Mouse (Mus musculus): ENCODE data around the gene Man1c1. TPM values are rescaled to one million over a fixed set of nuclear protein-coding genes. Genes with fewer than 3 reads are reported as not detected.

Man1c1 gene
- total and polyA plus RNA-seq, 2 experiments from 2014 or later = 2.4 to 9.9 TPM

GRCm38 (mm10) chr4:134677556-134678508 lies 26.3 kb downstream of the Man1c1 start:
- DNase-seq (peak; percentile 85), ATAC-seq (peak; percentile 79)
- Histone ChIP-seq H3K9ac (no peak overlapping the region), H3K36me3 (ENCODE audit: insufficient read depth) (no peaks in the 10 kb centered on the region), H3K27me3 (ENCODE audit: insufficient read depth, low read length) (no peaks in the 10 kb centered on the region), H3K9me3 (ENCODE audit: low read length) (no peaks in the 10 kb centered on the region), H3K4me1 (ENCODE audit: insufficient read depth) (peaks cover 27% of the 10 kb centered on the region), H3K4me2 (ENCODE audit: low read depth) (0 out of 2 replicates have a peak overlapping the region, but pooled peaks have one; percentile 13), H3K4me3 (ENCODE audit: low read depth, low read length) (no peak overlapping the region), H3K27ac (ENCODE audit: low read depth, low read length) (peak overlapping the region; percentile 54)
- 28% methylated on average over 17 of the region's 17 CpGs for WGBS
- no peak for TF ChIP-seq CTCF (IDR thresholded peaks at IDR 0.05; ENCODE audit: low read depth)

- H3K4me3 ChIP-seq (ENCODE audit: low read depth, low read length) = no peak overlapping the region
- no peak overlapping the region for H3K27ac ChIP-seq (ENCODE audit: low read depth, low read length)
- no peaks in the 10 kb centered on the region for H3K27me3 ChIP-seq (ENCODE audit: insufficient read depth, low read length)
- no peak for DNase-seq
- no peak for ATAC-seq
- H3K9me3 ChIP-seq (ENCODE audit: low read length) = no peaks in the 10 kb centered on the region
- 47% methylated on average over 8 of the region's 8 CpGs for WGBS
- no peaks in the 10 kb centered on the region for H3K36me3 ChIP-seq (ENCODE audit: insufficient read depth)
- TF ChIP-seq CTCF (IDR thresholded peaks at IDR 0.05; ENCODE audit: low read depth) = no peak
- peaks cover 27% of the 10 kb centered on the region for H3K4me1 ChIP-seq (ENCODE audit: insufficient read depth)
- no peak overlapping the region for H3K9ac ChIP-seq
- no peak overlapping the region for H3K4me2 ChIP-seq (ENCODE audit: low read depth)
These were observed 28.3 kb downstream of the Man1c1 start for GRCm38 (mm10) chr4:134675800-134676199.

GRCm38 (mm10) chr4:134674970-134675369 lies 29.1 kb downstream of the Man1c1 start:
- no peak overlapping the region for H3K4me2 ChIP-seq (ENCODE audit: low read depth)
- no peak for ATAC-seq
- H3K27me3 ChIP-seq (ENCODE audit: insufficient read depth, low read length) = no peaks in the 10 kb centered on the region
- no peak for TF ChIP-seq CTCF (IDR thresholded peaks at IDR 0.05; ENCODE audit: low read depth)
- peaks cover 27% of the 10 kb centered on the region for H3K4me1 ChIP-seq (ENCODE audit: insufficient read depth)
- 92% methylated on average over 3 of the region's 3 CpGs for WGBS
- no peak overlapping the region for H3K9ac ChIP-seq
- no peaks in the 10 kb centered on the region for H3K9me3 ChIP-seq (ENCODE audit: low read length)
- H3K36me3 ChIP-seq (ENCODE audit: insufficient read depth) = no peaks in the 10 kb centered on the region
- DNase-seq = no peak
- H3K27ac ChIP-seq (ENCODE audit: low read depth, low read length) = no peak overlapping the region
- H3K4me3 ChIP-seq (ENCODE audit: low read depth, low read length) = no peak overlapping the region

GRCm38 (mm10) chr4:134673882-134674463 lies 30.1 kb downstream of the Man1c1 start:
- H3K36me3 ChIP-seq (ENCODE audit: insufficient read depth) = no peaks in the 10 kb centered on the region
- ATAC-seq = peak; percentile 50
- H3K9ac ChIP-seq = no peak overlapping the region
- no peak overlapping the region for H3K27ac ChIP-seq (ENCODE audit: low read depth, low read length)
- no peak overlapping the region for H3K4me3 ChIP-seq (ENCODE audit: low read depth, low read length)
- H3K4me1 ChIP-seq (ENCODE audit: insufficient read depth) = peaks cover 27% of the 10 kb centered on the region
- WGBS = 58% methylated on average over 12 of the region's 12 CpGs
- TF ChIP-seq CTCF (IDR thresholded peaks at IDR 0.05; ENCODE audit: low read depth) = no peak
- DNase-seq = peak; percentile 51
- H3K4me2 ChIP-seq (ENCODE audit: low read depth) = no peak overlapping the region
- H3K27me3 ChIP-seq (ENCODE audit: insufficient read depth, low read length) = no peaks in the 10 kb centered on the region
- H3K9me3 ChIP-seq (ENCODE audit: low read length) = no peaks in the 10 kb centered on the region

GRCm38 (mm10) chr4:134673151-134673550 lies 30.9 kb downstream of the Man1c1 start:
- no peak for ATAC-seq
- WGBS = 91% methylated on average over 8 of the region's 8 CpGs

GRCm38 (mm10) chr4:134672326-134672725 lies 31.8 kb downstream of the Man1c1 start:
- no peak for TF ChIP-seq CTCF (IDR thresholded peaks at IDR 0.05; ENCODE audit: low read depth)
- no peaks in the 10 kb centered on the region for H3K27me3 ChIP-seq (ENCODE audit: insufficient read depth, low read length)
- no peak overlapping the region for H3K4me3 ChIP-seq (ENCODE audit: low read depth, low read length)
- no peaks in the 10 kb centered on the region for H3K36me3 ChIP-seq (ENCODE audit: insufficient read depth)
- H3K27ac ChIP-seq (ENCODE audit: low read depth, low read length) = no peak overlapping the region
- H3K9me3 ChIP-seq (ENCODE audit: low read length) = no peaks in the 10 kb centered on the region
- H3K4me1 ChIP-seq (ENCODE audit: insufficient read depth) = peaks cover 11% of the 10 kb centered on the region
- no peak overlapping the region for H3K9ac ChIP-seq
- 83% methylated on average over 8 of the region's 8 CpGs for WGBS
- DNase-seq = no peak
- no peak overlapping the region for H3K4me2 ChIP-seq (ENCODE audit: low read depth)
- no peak for ATAC-seq

More at GRCm38 (mm10) chr4:134673151-134673550, 30.9 kb downstream of the Man1c1 start:
- TF ChIP-seq CTCF (IDR thresholded peaks at IDR 0.05; ENCODE audit: low read depth) = no peak
- DNase-seq = no peak
- no peak overlapping the region for H3K4me2 ChIP-seq (ENCODE audit: low read depth)
- H3K27ac ChIP-seq (ENCODE audit: low read depth, low read length) = no peak overlapping the region
- H3K27me3 ChIP-seq (ENCODE audit: insufficient read depth, low read length) = no peaks in the 10 kb centered on the region
- no peaks in the 10 kb centered on the region for H3K36me3 ChIP-seq (ENCODE audit: insufficient read depth)
- no peak overlapping the region for H3K9ac ChIP-seq
- no peaks in the 10 kb centered on the region for H3K9me3 ChIP-seq (ENCODE audit: low read length)
- H3K4me3 ChIP-seq (ENCODE audit: low read depth, low read length) = no peak overlapping the region
- peaks cover 19% of the 10 kb centered on the region for H3K4me1 ChIP-seq (ENCODE audit: insufficient read depth)

DNA sequence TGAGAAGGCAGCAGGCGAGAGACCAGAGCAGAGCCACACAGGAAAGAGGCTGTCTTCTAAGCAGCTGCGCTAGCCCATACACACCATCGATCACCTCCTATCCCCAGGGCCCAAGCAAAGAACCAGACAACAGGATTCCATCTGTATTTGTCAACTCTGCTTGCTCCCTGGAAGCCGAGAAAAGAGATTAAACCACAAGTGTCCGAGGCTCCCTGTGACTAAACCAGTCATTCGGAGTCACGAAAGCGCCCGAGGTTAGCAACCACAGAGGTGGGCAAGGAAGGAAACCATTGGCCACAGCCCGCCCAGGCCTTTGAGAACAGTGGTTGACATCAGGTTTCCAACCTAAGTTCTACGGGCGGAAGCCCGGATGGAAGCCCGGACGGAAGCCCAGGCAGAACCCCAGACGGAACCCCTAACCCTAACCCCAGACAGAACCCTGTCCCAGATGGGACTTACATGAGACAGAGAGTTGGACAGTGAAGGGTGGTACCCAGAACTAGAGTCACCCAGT lies 32.4 kb downstream of the Man1c1 start:
- H3K4me3 ChIP-seq (ENCODE audit: low read depth, low read length) = no peak overlapping the region
- no peak for TF ChIP-seq CTCF (IDR thresholded peaks at IDR 0.05; ENCODE audit: low read depth)
- no peak for DNase-seq
- no peaks in the 10 kb centered on the region for H3K27me3 ChIP-seq (ENCODE audit: insufficient read depth, low read length)
- 92% methylated on average over 16 of the region's 16 CpGs for WGBS
- no peak overlapping the region for H3K9ac ChIP-seq
- H3K4me2 ChIP-seq (ENCODE audit: low read depth) = no peak overlapping the region
- H3K27ac ChIP-seq (ENCODE audit: low read depth, low read length) = no peak overlapping the region
- ATAC-seq = no peak
- H3K4me1 ChIP-seq (ENCODE audit: insufficient read depth) = 0 out of 2 replicates have a peak, but pooled peaks cover 6% of the 10 kb centered on the region
- no peaks in the 10 kb centered on the region for H3K9me3 ChIP-seq (ENCODE audit: low read length)
- H3K36me3 ChIP-seq (ENCODE audit: insufficient read depth) = no peaks in the 10 kb centered on the region

Data from forebrain, postnatal 0 days (tissue).